Mouse (Mus musculus): Measurements from ENCODE around the gene Kmt2e.

DNA sequence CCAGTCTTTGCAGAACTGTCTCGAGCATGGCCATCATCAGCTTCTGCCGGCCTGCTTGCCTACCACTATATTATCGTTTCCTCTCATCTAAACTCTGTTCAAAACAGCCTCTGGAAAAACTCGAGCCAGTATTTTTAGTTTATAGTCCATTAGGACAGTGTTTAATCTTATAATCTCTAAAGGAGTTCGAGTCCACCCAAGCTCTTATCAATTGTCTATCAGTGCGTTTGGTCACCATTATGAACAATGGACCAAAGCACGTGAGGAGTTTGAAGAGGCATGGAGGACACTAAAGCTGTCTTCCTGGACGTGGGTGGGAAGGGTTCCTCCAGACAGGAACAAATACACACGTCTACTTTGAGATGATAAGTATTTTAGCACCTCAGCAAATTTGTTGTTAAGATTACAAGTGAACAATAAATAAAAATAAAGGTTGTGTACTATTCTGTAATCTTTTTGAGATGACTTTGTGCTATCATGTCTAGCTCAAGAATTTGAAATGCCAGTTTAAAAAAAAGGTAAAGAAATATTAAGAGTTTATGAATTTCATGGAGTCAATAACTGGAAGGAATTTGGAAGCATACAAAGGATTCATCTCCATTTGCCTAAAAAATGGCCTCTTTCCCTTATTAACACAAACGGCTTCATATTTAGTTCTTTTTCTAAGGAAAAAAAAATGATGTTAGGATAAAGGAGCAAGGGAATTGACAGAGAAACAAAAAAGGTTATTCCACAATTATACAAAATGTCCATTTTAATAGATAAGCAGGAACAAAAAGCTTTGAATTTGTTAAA, 3.0 kb upstream of the Kmt2e start:
- TF ChIP-seq CTCF (IDR thresholded peaks at IDR 0.05) (no peak), POLR2A (IDR thresholded peaks at IDR 0.05; ENCODE audit: insufficient read depth, low read depth, low read length) (no peak)

All from heart, adult 2 months (tissue).